Mouse (Mus musculus) ES-Bruce4 (cell line): ENCODE results near the gene Urm1. TPM values are rescaled to one million over a fixed set of nuclear protein-coding genes. Genes with fewer than 3 reads are reported as not detected.

Experiments
- H3K27ac ChIP-seq: 2 replicates; pipeline ENCODE4 v1.5.1; 2012; ENCODE audit warnings: low read length, inconsistent platforms; ENCODE audit not compliant: insufficient read depth
- H3K27me3 ChIP-seq: 2 replicates; pipeline ENCODE4 v1.6.1; 2012; ENCODE audit warnings: mild to moderate bottlenecking, low read length, inconsistent platforms; ENCODE audit not compliant: control insufficient read depth, poor library complexity, insufficient read depth, severe bottlenecking
- H3K36me3 ChIP-seq: 2 replicates; pipeline ENCODE4 v1.6.1; 2012; ENCODE audit warnings: inconsistent platforms, mild to moderate bottlenecking, low read length, moderate library complexity; ENCODE audit not compliant: control insufficient read depth, poor library complexity, insufficient read depth, severe bottlenecking
- H3K4me1 ChIP-seq: one replicate; pipeline ENCODE4 v1.8.1; 2011; ENCODE audit warnings: low read length; ENCODE audit not compliant: control insufficient read depth, insufficient read depth
- H3K4me3 ChIP-seq: 2 replicates; pipeline ENCODE4 v1.5.1; 2011; ENCODE audit warnings: low read depth, mild to moderate bottlenecking, low read length
- H3K9ac ChIP-seq: 2 replicates; pipeline ENCODE4 v1.6.1; 2012; ENCODE audit warnings: low read depth, mild to moderate bottlenecking, inconsistent platforms; ENCODE audit not compliant: poor library complexity, severe bottlenecking
- H3K9me3 ChIP-seq: replicated peaks from 2 replicates; pipeline ENCODE4 v1.6.1; 2012; ENCODE audit warnings: mild to moderate bottlenecking, low read length, inconsistent platforms; ENCODE audit not compliant: control insufficient read depth, poor library complexity, insufficient read depth, severe bottlenecking
- CTCF ChIP-seq: IDR thresholded peaks from one replicate; pipeline ENCODE4 v1.8.1; 2011; ENCODE audit warnings: low read depth, low read length
- EP300 ChIP-seq: IDR thresholded peaks from 2 replicates; pipeline ENCODE4 v1.6.1; 2011; ENCODE audit warnings: low read depth, low read length; ENCODE audit not compliant: insufficient read depth
- POLR2A ChIP-seq: IDR thresholded peaks from one replicate; pipeline ENCODE4 v1.8.1; 2011; ENCODE audit warnings: low read length; ENCODE audit not compliant: insufficient read depth
- polyA plus RNA-seq: library from polyadenylated mRNA; stranded (reverse); fragments of >200 nt; gene quantifications from 2 replicates; pipeline ENCODE4 v1.2.4, GENCODE M21; 2011; ENCODE audit warnings: low read depth; ENCODE audit not compliant: missing spikeins, insufficient read depth, insufficient read length

Urm1 gene
- polyA plus RNA-seq, 1 experiment, result 32.8 TPM

DNA sequence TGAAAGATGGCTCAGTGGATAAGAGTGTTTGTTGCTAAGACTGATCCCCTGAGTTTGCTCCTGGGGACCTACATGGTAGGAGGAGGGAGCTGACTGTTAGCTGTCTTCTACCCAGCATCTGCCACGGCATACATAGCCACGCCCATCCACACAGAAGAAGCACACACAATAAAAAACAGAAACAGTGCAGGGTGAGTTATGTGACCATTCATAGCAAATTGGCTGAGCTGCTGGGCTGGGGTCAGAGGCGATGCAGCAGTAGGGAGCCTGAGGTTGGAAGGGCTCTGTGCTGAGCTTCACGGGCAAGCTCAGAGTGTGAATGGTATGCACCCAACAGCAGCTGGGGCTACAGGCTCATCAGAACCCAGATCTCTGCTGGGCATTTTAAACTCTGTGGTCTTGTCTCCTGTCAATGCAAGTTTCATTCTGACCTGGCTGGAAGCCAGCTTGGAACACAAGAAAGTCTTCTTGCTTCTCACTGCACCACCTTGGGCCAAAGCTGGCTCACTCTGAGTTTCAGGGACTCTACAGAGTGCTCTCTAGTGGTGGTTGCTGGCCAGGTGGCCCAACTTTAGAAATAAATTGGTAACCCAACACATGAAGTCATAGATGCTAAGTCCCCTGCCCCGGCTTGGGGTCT is 30.1 kb downstream of the Urm1 start:
- Histone ChIP-seq H3K27ac (no peak overlapping the region), H3K4me3 (no peak overlapping the region), H3K27me3 (no peaks in the 10 kb centered on the region; the same call in 1 of the 2 replicates), H3K36me3 (no peaks in the 10 kb centered on the region), H3K9me3 (no peaks in the 10 kb centered on the region), H3K4me1 (no peaks in the 10 kb centered on the region), H3K9ac (no peak overlapping the region)
- TF ChIP-seq POLR2A (no peak), CTCF (no peak), EP300 (no peak)

DNA sequence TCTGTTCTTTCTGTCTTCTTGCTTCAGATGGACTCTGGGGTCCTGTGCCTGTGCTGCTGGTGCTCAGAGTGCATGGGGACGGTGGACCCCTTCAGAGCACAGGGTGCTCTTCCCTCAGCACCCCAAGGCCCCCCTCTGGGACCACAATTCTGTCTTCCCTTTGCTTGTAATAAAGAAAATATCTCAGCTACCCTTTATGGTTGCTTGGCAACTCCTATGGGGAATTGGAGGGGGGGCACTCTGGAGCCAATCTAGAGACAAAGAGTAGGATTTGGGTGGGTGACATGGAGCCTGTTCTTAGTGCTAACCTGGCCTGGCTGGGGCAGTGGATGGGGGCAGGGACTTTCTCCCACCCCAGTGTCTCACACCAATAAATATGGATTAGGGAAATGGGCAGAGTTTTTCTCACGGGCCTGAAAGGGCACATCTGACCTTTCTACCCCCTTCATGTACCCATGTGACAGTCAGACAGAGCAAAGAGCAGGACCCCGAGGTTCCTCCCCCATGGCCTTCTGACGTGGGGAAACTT is 33.1 kb downstream of the Urm1 start:
- Histone ChIP-seq H3K27ac (no peak overlapping the region), H3K27me3 (no peaks in the 10 kb centered on the region), H3K36me3 (no peaks in the 10 kb centered on the region)

DNA sequence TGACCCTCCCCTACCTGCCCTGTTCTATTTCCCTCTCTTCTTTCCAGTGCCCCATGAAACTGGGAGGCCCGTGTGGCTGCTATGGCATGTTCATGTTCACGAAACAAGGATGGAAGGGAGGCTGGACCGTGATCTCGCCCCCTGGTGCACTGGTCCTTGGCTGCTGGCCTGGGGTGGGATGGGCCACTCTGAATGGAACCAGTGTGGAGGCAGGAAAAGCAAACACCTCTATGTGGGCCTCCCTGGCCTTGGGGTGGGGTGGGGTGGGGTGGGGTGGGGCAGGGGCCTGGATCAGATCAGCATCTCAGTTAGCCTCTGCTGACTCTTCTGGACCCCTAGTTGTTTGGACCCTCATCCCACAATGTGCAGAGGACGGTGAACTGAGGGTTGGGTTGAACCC is 33.9 kb downstream of the Urm1 start:
- Histone ChIP-seq H3K36me3 (no peaks in the 10 kb centered on the region), H3K27me3 (no peaks in the 10 kb centered on the region), H3K27ac (no peak overlapping the region), H3K4me1 (no peaks in the 10 kb centered on the region), H3K4me3 (no peak overlapping the region), H3K9ac (no peak overlapping the region), H3K9me3 (no peaks in the 10 kb centered on the region)
- TF ChIP-seq EP300, result no peak
- TF ChIP-seq CTCF, result no peak
- TF ChIP-seq POLR2A, result no peak

More for the DNA sequence above, 33.1 kb downstream of the Urm1 start:
- TF ChIP-seq POLR2A, result no peak
- TF ChIP-seq EP300, result no peak
- no peak for TF ChIP-seq CTCF
- Histone ChIP-seq H3K9me3 (no peaks in the 10 kb centered on the region), H3K4me3 (no peak overlapping the region), H3K4me1 (no peaks in the 10 kb centered on the region), H3K9ac (no peak overlapping the region)

DNA sequence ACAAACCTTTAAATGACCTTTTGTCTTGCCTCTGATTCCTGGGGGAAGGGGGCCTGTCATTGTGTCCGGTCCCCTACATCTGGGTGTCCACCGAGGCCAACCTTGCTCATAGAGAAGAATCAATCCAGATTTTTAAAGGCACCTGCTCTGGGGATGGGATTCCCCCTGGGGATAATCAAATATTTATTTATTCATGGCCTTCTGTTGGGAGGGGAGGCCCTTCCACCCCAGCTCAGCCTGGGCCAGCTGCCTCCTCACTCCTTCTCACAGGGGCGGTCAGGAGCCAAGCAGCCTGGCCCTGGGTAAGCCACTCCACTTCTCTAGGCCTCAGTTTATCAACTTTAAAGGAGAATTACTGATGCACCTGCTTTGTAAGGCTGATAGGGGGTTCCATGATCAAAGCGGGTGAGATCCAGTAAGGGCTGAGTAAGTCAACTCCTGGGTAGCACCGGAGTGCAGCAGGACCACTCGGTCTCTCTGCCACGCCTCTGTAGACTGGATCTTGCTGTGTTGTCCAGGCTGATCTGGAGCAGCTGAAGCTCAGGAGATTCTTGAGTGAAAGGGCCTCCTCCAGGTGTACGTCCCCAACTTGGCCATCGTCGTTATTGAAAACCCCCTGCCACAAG is 35.8 kb downstream of the Urm1 start:
- H3K27me3 ChIP-seq, result no peaks in the 10 kb centered on the region

DNA sequence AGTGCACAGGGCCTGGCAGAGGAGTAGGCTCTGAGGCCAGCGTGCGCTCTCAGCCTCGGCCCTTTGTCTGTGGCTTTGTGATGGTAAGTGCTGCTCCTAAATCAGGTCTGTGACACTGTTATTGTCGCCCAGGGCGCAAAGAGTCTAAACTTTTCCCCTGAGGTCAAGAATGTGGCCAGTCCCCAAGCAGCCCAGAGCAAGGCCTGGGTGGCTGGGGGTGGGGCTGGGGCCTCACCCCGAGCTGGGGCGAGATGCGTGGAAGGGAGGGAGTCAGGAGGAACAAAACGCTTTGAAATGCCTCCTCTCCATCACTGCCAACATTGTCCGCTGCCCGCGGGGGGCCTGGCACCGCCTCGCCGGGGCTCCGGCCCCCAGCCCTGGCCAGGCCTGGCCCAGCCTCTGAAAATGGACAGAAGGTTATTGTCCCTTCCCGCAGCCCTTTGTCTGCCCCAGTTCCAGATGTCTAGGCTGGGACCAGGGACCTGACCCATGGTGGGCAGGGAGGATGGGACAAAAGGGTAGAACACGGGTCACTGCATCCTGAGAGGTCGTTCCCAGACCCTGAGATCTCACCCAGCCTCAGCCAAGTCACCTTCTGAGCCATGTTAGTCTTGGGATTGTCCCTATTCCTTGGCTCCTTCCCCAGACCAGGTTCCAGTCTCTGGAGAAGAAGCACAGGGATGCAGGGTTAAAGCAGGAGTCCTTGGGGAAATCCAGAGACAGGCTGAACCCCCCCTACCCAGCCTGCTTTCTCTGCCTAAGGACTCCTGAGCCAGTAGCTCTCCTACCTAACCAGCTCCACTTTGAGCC is 36.8 kb downstream of the Urm1 start:
- Histone ChIP-seq H3K4me3 (no peak overlapping the region), H3K36me3 (no peaks in the 10 kb centered on the region), H3K9me3 (no peaks in the 10 kb centered on the region), H3K4me1 (no peaks in the 10 kb centered on the region), H3K27me3 (no peaks in the 10 kb centered on the region), H3K27ac (no peak overlapping the region), H3K9ac (no peak overlapping the region)
- TF ChIP-seq CTCF, result no peak
- peak; percentile 65; the same call in 1 of the 2 replicates for TF ChIP-seq EP300

More for the DNA sequence above, 35.8 kb downstream of the Urm1 start:
- no peak overlapping the region for H3K27ac ChIP-seq
- TF ChIP-seq EP300 (no peak), POLR2A (no peak), CTCF (no peak)
- no peak overlapping the region for H3K9ac ChIP-seq
- H3K36me3 ChIP-seq, result no peaks in the 10 kb centered on the region
- no peaks in the 10 kb centered on the region for H3K4me1 ChIP-seq
- no peak overlapping the region for H3K4me3 ChIP-seq
- H3K9me3 ChIP-seq, result no peaks in the 10 kb centered on the region

DNA sequence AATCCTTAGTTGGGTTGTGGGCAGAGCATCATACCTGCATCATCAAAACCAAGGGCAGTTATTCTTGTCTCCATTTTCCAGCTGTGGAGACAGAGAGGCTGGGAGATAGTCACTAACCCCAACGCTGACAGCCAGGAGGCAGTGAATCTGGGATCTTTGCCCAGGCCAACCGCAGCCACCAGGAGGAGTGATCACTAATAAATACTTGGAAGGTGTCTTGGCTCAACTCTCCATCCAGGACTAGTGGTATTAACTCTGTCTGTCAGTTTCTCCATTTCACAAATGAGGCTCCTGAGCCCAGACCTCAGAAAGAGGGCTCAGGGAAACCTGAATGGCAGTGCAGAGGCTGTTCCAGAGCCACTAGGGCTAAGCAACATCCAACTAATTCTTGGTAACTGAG is 37.5 kb downstream of the Urm1 start:
- no peaks in the 10 kb centered on the region for H3K27me3 ChIP-seq
- H3K9me3 ChIP-seq, result no peaks in the 10 kb centered on the region
- H3K36me3 ChIP-seq, result no peaks in the 10 kb centered on the region
- H3K4me1 ChIP-seq, result no peaks in the 10 kb centered on the region
- H3K9ac ChIP-seq, result no peak overlapping the region
- no peak for TF ChIP-seq CTCF
- no peak for TF ChIP-seq EP300
- no peak for TF ChIP-seq POLR2A
- no peak overlapping the region for H3K27ac ChIP-seq
- H3K4me3 ChIP-seq, result no peak overlapping the region
